Mouse (Mus musculus) gastrocnemius, postnatal 14 days (tissue): Measurements from ENCODE around the gene Pde10a. TPM values are rescaled to one million over a fixed set of nuclear protein-coding genes. Genes with fewer than 3 reads are reported as not detected.

Experiments used
- DNase-seq: peaks from one replicate; pipeline ENCODE4 v3.0.0; 2021; ENCODE audit warnings: mixed read lengths
- intact Hi-C: fragments of 180-260 bp; cut with DNase I; formaldehyde crosslinking; loops from one replicate; pipeline ENCODE4 v1.15.1; 2025; ENCODE audit warnings: low total_unique reads
- total RNA-seq, 2 experiments: library from RNA; stranded (reverse); gene quantifications; 2 replicates each; pipeline ENCODE4 v1.2.3; 2021

Pde10a gene
- total RNA-seq, 2 experiments from 2014 or later: 5.2 to 6.5 TPM

GRCm38 (mm10) chr17:9033511-9033910, 508.3 kb downstream of the Pde10a start:
- no peak for DNase-seq
- intact Hi-C loops: loop anchor here (10.0 kb wide), 1 partner anchor 111 kb away; no protein-coding TSS in a partner anchor

- intact Hi-C loops: loop anchor here (10.0 kb wide), 1 partner anchor 109 kb away; no protein-coding TSS in a partner anchor
- DNase-seq: no peak
Measured at GRCm38 (mm10) chr17:9035561-9036348, 510.6 kb downstream of the Pde10a start.

Other genes starting within 250 kb of the Pde10a start
- 100 to 1,000 TPM; 266 to 303 TPM for gene Mpc1, start 242.5 kb upstream of the Pde10a start, total RNA-seq
- gene Sft2d1, start 214.3 kb upstream of the Pde10a start, total RNA-seq: 10 to 100 TPM; 13.3 to 14.8 TPM
- under 1 TPM; 0.14 to 0.18 TPM for gene Prr18, start 187.9 kb upstream of the Pde10a start, total RNA-seq
- not detected for gene T2, start 169.4 kb upstream of the Pde10a start, total RNA-seq
- not detected for gene T, start 90.9 kb upstream of the Pde10a start, total RNA-seq
- gene Gm17087, start 41.6 kb downstream of the Pde10a start, total RNA-seq: not detected